Mouse (Mus musculus): Measurements from ENCODE around the gene Fscn2. TPM values are rescaled to one million over a fixed set of nuclear protein-coding genes. Genes with fewer than 3 reads are reported as not detected.

The Fscn2 gene
- total and polyA plus RNA-seq, 3 experiments = not detected

- peaks cover 5 to 17% of the 10 kb centered on the region in 2 experiments for H3K4me1 ChIP-seq (ENCODE audit: control insufficient read depth in 1 of 2, insufficient read depth in 2 of 2)
- H3K4me3 ChIP-seq (replicated peaks in 1 of 3; ENCODE audit: low read depth in 2 of 3, low read length in 2 of 3, poor library complexity in 1 of 3) = no peak overlapping the region
- H3K27me3 ChIP-seq (replicated peaks) = no peaks in the 10 kb centered on the region
- in situ Hi-C loops (cut with MboI; ENCODE audit: low pct_ligation_motif_present, low pct_unique_long_range_greater_than_20kb, low sequenced_read_pairs) (no loop called here), dilution Hi-C loops (cut with MboI; ENCODE audit: extremely low pct_ligation_motif_present, extremely low pct_unique_long_range_greater_than_20kb, low sequenced_read_pairs) (no loop called here)
- peak; percentile 66 for DNase-seq (ENCODE audit: extremely low read depth)
- peak; percentile 55 to 91 for TF ChIP-seq CTCF (conservative IDR thresholded peaks at IDR 0.05 in 1 of 2, IDR thresholded peaks at IDR 0.05 in 1 of 2; ENCODE audit: low read depth in 2 of 2, low read length in 2 of 2)
- no peak for TF ChIP-seq RCOR1 (conservative IDR thresholded peaks at IDR 0.05; ENCODE audit: low read depth, low read length)
- peak; percentile 71 for TF ChIP-seq RAD21 (IDR thresholded peaks at IDR 0.05; ENCODE audit: low read depth, low read length)
- TF ChIP-seq MAZ (IDR thresholded peaks at IDR 0.05; ENCODE audit: low read depth, low read length) = 0 out of 2 replicates have a peak, but pooled peaks have one; percentile 20
- no peak for TF ChIP-seq JUND (conservative IDR thresholded peaks at IDR 0.05; ENCODE audit: low read depth, low read length)
- peak; percentile 91 for TF ChIP-seq SMC3 (IDR thresholded peaks at IDR 0.05; ENCODE audit: low read depth, low read length)
- peak; percentile 38; the same call in 1 of the 2 replicates for TF ChIP-seq MAX (IDR thresholded peaks at IDR 0.05; ENCODE audit: low read length)
- peak; percentile 41; the same call in 1 of the 2 replicates for TF ChIP-seq TCF12 (IDR thresholded peaks at IDR 0.05; ENCODE audit: low read depth, low read length)
- no peak for TF ChIP-seq BHLHE40 (IDR thresholded peaks at IDR 0.05; ENCODE audit: low read depth, low read length)
- TF ChIP-seq MXI1 (IDR thresholded peaks at IDR 0.05; ENCODE audit: low read depth, low read length) = no peak
- no peak for TF ChIP-seq NELFE (IDR thresholded peaks at IDR 0.05; ENCODE audit: low read depth, low read length)
- TF ChIP-seq IRF4 (IDR thresholded peaks at IDR 0.05; ENCODE audit: low read depth, low read length) = peak; percentile 8; the same call in 1 of the 2 replicates
- TF ChIP-seq MAFK (IDR thresholded peaks at IDR 0.05; ENCODE audit: insufficient replicate concordance, low read length) = peak; percentile 52; the same call in 1 of the 2 replicates
- TF ChIP-seq JUN (IDR thresholded peaks at IDR 0.05; ENCODE audit: insufficient read depth, low read depth, low read length) = no peak
- no peaks in the 10 kb centered on the region for H3K79me2 ChIP-seq (replicated peaks; ENCODE audit: control insufficient read depth, extremely low read depth, insufficient read depth, poor library complexity, severe bottlenecking)
- no peaks in the 10 kb centered on the region for H3K9me3 ChIP-seq (replicated peaks; ENCODE audit: low read length)
- H3K9ac ChIP-seq (ENCODE audit: insufficient read depth, low read depth) = no peak overlapping the region
- no peak overlapping the region for H3K4me2 ChIP-seq (ENCODE audit: insufficient read depth, low read depth, poor library complexity, severe bottlenecking)
- no peak overlapping the region for H3K27ac ChIP-seq (ENCODE audit: insufficient read depth, low read depth)
- H3K36me3 ChIP-seq (replicated peaks in 1 of 2; ENCODE audit: control insufficient read depth in 1 of 2, insufficient read depth in 1 of 2, low read length in 1 of 2) = peaks cover 17 to 74% of the 10 kb centered on the region in 2 experiments
These were observed 8.3 kb downstream of the Fscn2 start for GRCm38 (mm10) chr11:120369656-120370055.

DNA sequence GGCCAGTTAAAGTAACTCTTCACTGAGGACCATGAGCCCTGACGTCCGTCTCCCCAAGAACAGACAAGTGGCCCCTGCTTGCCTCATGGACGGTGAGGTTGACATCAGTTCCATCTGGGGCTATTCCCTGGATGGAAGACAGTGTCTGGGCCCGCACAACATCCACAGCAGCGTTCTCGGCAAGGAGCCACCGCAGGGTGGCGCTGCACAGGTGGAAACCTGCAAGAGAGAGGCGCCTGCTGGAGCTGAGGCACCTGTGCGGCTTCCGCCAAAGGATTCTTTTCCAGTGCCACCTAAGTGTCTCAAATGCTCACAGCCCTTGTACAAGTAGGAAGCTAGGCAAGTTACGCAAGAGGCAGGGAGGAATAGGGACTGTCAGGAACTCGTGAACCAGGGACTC lies 11.7 kb downstream of the Fscn2 start:
- in situ Hi-C loops (cut with MboI; ENCODE audit: low pct_ligation_motif_present, low pct_unique_long_range_greater_than_20kb, low sequenced_read_pairs) = no loop called here
- H3K36me3 ChIP-seq (replicated peaks in 1 of 2; ENCODE audit: control insufficient read depth in 1 of 2, insufficient read depth in 1 of 2, low read length in 1 of 2) = peaks cover 24 to 95% of the 10 kb centered on the region in 2 experiments

More for the DNA sequence above, 11.7 kb downstream of the Fscn2 start:
- DNase-seq (ENCODE audit: extremely low read depth) = no peak
- no peaks in the 10 kb centered on the region for H3K79me2 ChIP-seq (replicated peaks; ENCODE audit: control insufficient read depth, extremely low read depth, insufficient read depth, poor library complexity, severe bottlenecking)
- no peak overlapping the region for H3K4me3 ChIP-seq (replicated peaks in 1 of 3; ENCODE audit: low read depth in 2 of 3, low read length in 2 of 3, poor library complexity in 1 of 3)
- dilution Hi-C loops (cut with MboI; ENCODE audit: extremely low pct_ligation_motif_present, extremely low pct_unique_long_range_greater_than_20kb, low sequenced_read_pairs) = no loop called here
- no peak overlapping the region for H3K9ac ChIP-seq (ENCODE audit: insufficient read depth, low read depth)
- TF ChIP-seq CTCF (conservative IDR thresholded peaks at IDR 0.05 in 1 of 2, IDR thresholded peaks at IDR 0.05 in 1 of 2; ENCODE audit: low read depth in 2 of 2, low read length in 2 of 2) (peak in 1 of 2 experiments; percentile 7; a peak in 1 of 4 replicates), MAFK (IDR thresholded peaks at IDR 0.05; ENCODE audit: insufficient replicate concordance, low read length) (no peak)
- peaks cover 8 to 15% of the 10 kb centered on the region in 2 experiments for H3K4me1 ChIP-seq (ENCODE audit: control insufficient read depth in 1 of 2, insufficient read depth in 2 of 2)
- H3K27me3 ChIP-seq (replicated peaks) = no peaks in the 10 kb centered on the region
- no peaks in the 10 kb centered on the region for H3K9me3 ChIP-seq (replicated peaks; ENCODE audit: low read length)
- H3K27ac ChIP-seq (ENCODE audit: insufficient read depth, low read depth) = no peak overlapping the region
- no peak overlapping the region for H3K4me2 ChIP-seq (ENCODE audit: insufficient read depth, low read depth, poor library complexity, severe bottlenecking)
